Mouse (Mus musculus): ENCODE data around the gene Tcf7l2.

DNA sequence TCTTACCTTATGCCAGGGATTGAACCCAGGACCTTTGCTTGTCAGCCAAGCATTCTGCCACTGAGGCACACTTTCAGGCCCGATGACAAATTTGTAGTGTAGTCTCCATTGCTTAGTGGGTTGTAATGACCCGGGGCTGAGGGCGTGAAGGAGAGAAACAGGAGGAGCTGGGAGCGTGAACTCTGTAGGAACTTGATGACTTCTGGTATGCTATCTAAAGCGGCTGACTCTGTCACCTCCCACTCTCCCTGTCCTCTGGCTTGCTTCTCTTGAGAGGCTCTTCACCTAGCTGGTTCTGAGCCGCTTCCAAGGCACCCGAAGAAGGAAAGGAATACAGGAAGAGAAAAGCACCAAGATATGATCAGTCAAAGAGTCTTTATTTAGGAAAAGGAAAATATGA is 100.4 kb downstream of the Tcf7l2 start:
- TF ChIP-seq CTCF (IDR thresholded peaks at IDR 0.05; ENCODE audit: low read depth) (no peak), EP300 (IDR thresholded peaks at IDR 0.05; ENCODE audit: low read depth) (no peak)

Measured in heart, postnatal 0 days (tissue).